Mouse (Mus musculus): ENCODE measurements around the gene Zfp334. TPM values are rescaled to one million over a fixed set of nuclear protein-coding genes. Genes with fewer than 3 reads are reported as not detected.

Zfp334 gene
- polyA plus RNA-seq, 1 experiment: 7.3 TPM

- Histone ChIP-seq H3K9ac (ENCODE audit: low read depth, poor library complexity, severe bottlenecking) (no peak overlapping the region), H3K4me1 (ENCODE audit: control insufficient read depth, insufficient read depth, low read length) (no peaks in the 10 kb centered on the region), H3K27ac (ENCODE audit: insufficient read depth, low read length) (no peak overlapping the region), H3K4me3 (ENCODE audit: low read depth, low read length) (no peak overlapping the region), H3K36me3 (ENCODE audit: control insufficient read depth, insufficient read depth, low read length, poor library complexity, severe bottlenecking) (no peaks in the 10 kb centered on the region), H3K27me3 (ENCODE audit: control insufficient read depth, insufficient read depth, low read length, poor library complexity, severe bottlenecking) (no peaks in the 10 kb centered on the region), H3K9me3 (replicated peaks; ENCODE audit: control insufficient read depth, insufficient read depth, low read length, poor library complexity, severe bottlenecking) (no peaks in the 10 kb centered on the region)
- TF ChIP-seq CTCF (IDR thresholded peaks at IDR 0.05; ENCODE audit: low read depth, low read length) (no peak), POLR2A (IDR thresholded peaks at IDR 0.05; ENCODE audit: insufficient read depth, low read length) (no peak), EP300 (IDR thresholded peaks at IDR 0.05; ENCODE audit: insufficient read depth, low read depth, low read length) (no peak)
Measured at GRCm38 (mm10) chr2:165415795-165416194, 27.7 kb upstream of the Zfp334 start.

- Histone ChIP-seq H3K4me3 (ENCODE audit: low read depth, low read length) (no peak overlapping the region), H3K27ac (ENCODE audit: insufficient read depth, low read length) (no peak overlapping the region), H3K4me1 (ENCODE audit: control insufficient read depth, insufficient read depth, low read length) (no peaks in the 10 kb centered on the region)
Measured at GRCm38 (mm10) chr2:165415141-165415721, 27.2 kb upstream of the Zfp334 start.

GRCm38 (mm10) chr2:165414321-165414720 is 26.3 kb upstream of the Zfp334 start:
- Histone ChIP-seq H3K36me3 (ENCODE audit: control insufficient read depth, insufficient read depth, low read length, poor library complexity, severe bottlenecking) (no peaks in the 10 kb centered on the region), H3K9ac (ENCODE audit: low read depth, poor library complexity, severe bottlenecking) (no peak overlapping the region), H3K4me3 (ENCODE audit: low read depth, low read length) (no peak overlapping the region), H3K9me3 (replicated peaks; ENCODE audit: control insufficient read depth, insufficient read depth, low read length, poor library complexity, severe bottlenecking) (no peaks in the 10 kb centered on the region), H3K4me1 (ENCODE audit: control insufficient read depth, insufficient read depth, low read length) (no peaks in the 10 kb centered on the region), H3K27me3 (ENCODE audit: control insufficient read depth, insufficient read depth, low read length, poor library complexity, severe bottlenecking) (no peaks in the 10 kb centered on the region), H3K27ac (ENCODE audit: insufficient read depth, low read length) (no peak overlapping the region)
- no peak for TF ChIP-seq POLR2A (IDR thresholded peaks at IDR 0.05; ENCODE audit: insufficient read depth, low read length)
- TF ChIP-seq EP300 (IDR thresholded peaks at IDR 0.05; ENCODE audit: insufficient read depth, low read depth, low read length): no peak
- TF ChIP-seq CTCF (IDR thresholded peaks at IDR 0.05; ENCODE audit: low read depth, low read length): no peak

More at GRCm38 (mm10) chr2:165415141-165415721, 27.2 kb upstream of the Zfp334 start:
- H3K9ac ChIP-seq (ENCODE audit: low read depth, poor library complexity, severe bottlenecking): no peak overlapping the region
- no peaks in the 10 kb centered on the region for H3K27me3 ChIP-seq (ENCODE audit: control insufficient read depth, insufficient read depth, low read length, poor library complexity, severe bottlenecking)
- TF ChIP-seq CTCF (IDR thresholded peaks at IDR 0.05; ENCODE audit: low read depth, low read length): no peak
- no peak for TF ChIP-seq POLR2A (IDR thresholded peaks at IDR 0.05; ENCODE audit: insufficient read depth, low read length)
- TF ChIP-seq EP300 (IDR thresholded peaks at IDR 0.05; ENCODE audit: insufficient read depth, low read depth, low read length): no peak
- H3K9me3 ChIP-seq (replicated peaks; ENCODE audit: control insufficient read depth, insufficient read depth, low read length, poor library complexity, severe bottlenecking): no peaks in the 10 kb centered on the region
- H3K36me3 ChIP-seq (ENCODE audit: control insufficient read depth, insufficient read depth, low read length, poor library complexity, severe bottlenecking): no peaks in the 10 kb centered on the region

- Histone ChIP-seq H3K27me3 (ENCODE audit: control insufficient read depth, insufficient read depth, low read length, poor library complexity, severe bottlenecking) (no peaks in the 10 kb centered on the region), H3K9me3 (replicated peaks; ENCODE audit: control insufficient read depth, insufficient read depth, low read length, poor library complexity, severe bottlenecking) (no peaks in the 10 kb centered on the region), H3K9ac (ENCODE audit: low read depth, poor library complexity, severe bottlenecking) (no peak overlapping the region), H3K36me3 (ENCODE audit: control insufficient read depth, insufficient read depth, low read length, poor library complexity, severe bottlenecking) (no peaks in the 10 kb centered on the region), H3K4me3 (ENCODE audit: low read depth, low read length) (no peak overlapping the region), H3K4me1 (ENCODE audit: control insufficient read depth, insufficient read depth, low read length) (no peaks in the 10 kb centered on the region), H3K27ac (ENCODE audit: insufficient read depth, low read length) (no peak overlapping the region)
- TF ChIP-seq POLR2A (IDR thresholded peaks at IDR 0.05; ENCODE audit: insufficient read depth, low read length) (no peak), EP300 (IDR thresholded peaks at IDR 0.05; ENCODE audit: insufficient read depth, low read depth, low read length) (no peak)
Measured at GRCm38 (mm10) chr2:165413884-165414283, 25.8 kb upstream of the Zfp334 start.

GRCm38 (mm10) chr2:165407700-165408301 is 19.7 kb upstream of the Zfp334 start:
- Histone ChIP-seq H3K36me3 (ENCODE audit: control insufficient read depth, insufficient read depth, low read length, poor library complexity, severe bottlenecking) (no peaks in the 10 kb centered on the region), H3K27me3 (ENCODE audit: control insufficient read depth, insufficient read depth, low read length, poor library complexity, severe bottlenecking) (no peaks in the 10 kb centered on the region), H3K4me3 (ENCODE audit: low read depth, low read length) (no peak overlapping the region), H3K27ac (ENCODE audit: insufficient read depth, low read length) (no peak overlapping the region), H3K9me3 (replicated peaks; ENCODE audit: control insufficient read depth, insufficient read depth, low read length, poor library complexity, severe bottlenecking) (no peaks in the 10 kb centered on the region), H3K9ac (ENCODE audit: low read depth, poor library complexity, severe bottlenecking) (no peak overlapping the region), H3K4me1 (ENCODE audit: control insufficient read depth, insufficient read depth, low read length) (no peaks in the 10 kb centered on the region)
- TF ChIP-seq POLR2A (IDR thresholded peaks at IDR 0.05; ENCODE audit: insufficient read depth, low read length): no peak
- TF ChIP-seq EP300 (IDR thresholded peaks at IDR 0.05; ENCODE audit: insufficient read depth, low read depth, low read length): no peak
- TF ChIP-seq CTCF (IDR thresholded peaks at IDR 0.05; ENCODE audit: low read depth, low read length): peak; percentile 79

- Histone ChIP-seq H3K36me3 (ENCODE audit: control insufficient read depth, insufficient read depth, low read length, poor library complexity, severe bottlenecking) (no peaks in the 10 kb centered on the region), H3K4me1 (ENCODE audit: control insufficient read depth, insufficient read depth, low read length) (no peaks in the 10 kb centered on the region), H3K27ac (ENCODE audit: insufficient read depth, low read length) (no peak overlapping the region), H3K27me3 (ENCODE audit: control insufficient read depth, insufficient read depth, low read length, poor library complexity, severe bottlenecking) (no peaks in the 10 kb centered on the region), H3K9me3 (replicated peaks; ENCODE audit: control insufficient read depth, insufficient read depth, low read length, poor library complexity, severe bottlenecking) (no peaks in the 10 kb centered on the region), H3K9ac (ENCODE audit: low read depth, poor library complexity, severe bottlenecking) (no peak overlapping the region), H3K4me3 (ENCODE audit: low read depth, low read length) (no peak overlapping the region)
- no peak for TF ChIP-seq EP300 (IDR thresholded peaks at IDR 0.05; ENCODE audit: insufficient read depth, low read depth, low read length)
- TF ChIP-seq POLR2A (IDR thresholded peaks at IDR 0.05; ENCODE audit: insufficient read depth, low read length): no peak
- no peak for TF ChIP-seq CTCF (IDR thresholded peaks at IDR 0.05; ENCODE audit: low read depth, low read length)
Measured at GRCm38 (mm10) chr2:165405351-165405750, 17.3 kb upstream of the Zfp334 start.
